Mouse (Mus musculus) erythroblast, adult 5-6 weeks (primary cell): ENCODE data around the gene P2rx1. TPM values are rescaled to one million over a fixed set of nuclear protein-coding genes. Genes with fewer than 3 reads are reported as not detected.
A peak's percentile ranks its signal among the peaks of the same experiment; 100 is the strongest.

Experiments used
- ATAC-seq: replicated peaks from 2 replicates; pipeline ENCODE4 v1.8.0; 2016; ENCODE audit warnings: moderate number of reproducible peaks, mild to moderate bottlenecking, moderate TSS enrichment, inconsistent platforms; ENCODE audit not compliant: poor library complexity, low FRiP score, severe bottlenecking
- total RNA-seq, 2 experiments: library from RNA; stranded (forward) in 1 of 2; stranded (reverse) in 1 of 2; fragments of 150-400 nt in 1 of 2; fragments of 200-764, 138-1000 nt in 1 of 2; gene quantifications; 2 replicates each; pipeline versions ENCODE4 v1.2.3 to v1.2.4; 2015 to 2017; ENCODE audit warnings: low replicate concordance in 2 of 2

The P2rx1 gene
- total RNA-seq, 2 experiments from 2014 or later: 0.58 to 1.5 TPM

DNA sequence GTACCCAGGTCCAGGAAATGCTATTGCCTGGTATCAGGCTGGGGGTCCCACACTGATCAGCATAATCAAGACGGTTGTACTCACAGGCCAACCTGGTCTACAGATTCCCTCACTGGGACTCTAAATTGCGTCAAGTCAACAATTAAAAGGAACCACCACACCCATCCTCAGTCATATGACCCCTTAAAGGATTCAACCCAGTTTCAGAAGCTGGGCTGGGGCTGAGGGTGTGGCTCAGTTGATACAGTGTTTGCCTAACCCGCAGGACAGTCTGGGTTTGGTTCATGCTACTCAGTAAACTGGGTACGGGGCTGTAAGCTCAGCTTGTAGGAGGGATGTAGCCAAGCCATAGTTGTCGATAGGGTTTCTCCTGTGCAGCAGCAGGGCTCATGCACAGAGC lies 12.2 kb upstream of the P2rx1 start:
- no peak for ATAC-seq

- ATAC-seq: no peak
Observed at GRCm38 (mm10) chr11:72987234-72987633, 11.7 kb upstream of the P2rx1 start.

GRCm38 (mm10) chr11:72987807-72988206 lies 11.1 kb upstream of the P2rx1 start:
- ATAC-seq: no peak

GRCm38 (mm10) chr11:72989044-72989443 lies 9.9 kb upstream of the P2rx1 start:
- no peak for ATAC-seq

- no peak for ATAC-seq
Observed at GRCm38 (mm10) chr11:72990688-72991087, 8.2 kb upstream of the P2rx1 start.

- ATAC-seq: no peak
Observed at GRCm38 (mm10) chr11:72991961-72992360, 6.9 kb upstream of the P2rx1 start.

GRCm38 (mm10) chr11:72996346-72996745 lies 2.6 kb upstream of the P2rx1 start:
- no peak for ATAC-seq

DNA sequence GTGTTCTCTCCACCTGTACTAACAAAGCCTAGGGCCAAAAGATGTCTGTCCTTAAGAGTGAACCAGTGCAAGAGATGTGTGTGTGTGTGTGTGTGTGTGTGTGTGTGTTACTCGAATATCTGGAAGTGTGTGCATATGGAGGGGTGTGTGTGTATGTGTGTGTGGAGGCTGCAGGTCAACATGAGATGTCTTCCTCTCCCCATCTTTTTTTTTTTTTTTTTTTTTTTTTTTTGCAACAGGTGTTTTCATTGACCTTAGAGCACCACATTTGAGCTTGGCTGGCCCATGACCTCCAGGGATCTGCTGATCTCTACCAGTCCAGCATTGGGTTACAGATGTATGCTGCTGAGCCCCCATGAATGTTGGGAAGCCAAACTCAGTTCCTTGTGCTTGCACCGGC lies 2.1 kb upstream of the P2rx1 start:
- ATAC-seq: no peak

- no peak for ATAC-seq
Observed at GRCm38 (mm10) chr11:72997529-72998326, 1.2 kb upstream of the P2rx1 start.

GRCm38 (mm10) chr11:73001029-73001428 lies 2.1 kb downstream of the P2rx1 start:
- no peak for ATAC-seq

DNA sequence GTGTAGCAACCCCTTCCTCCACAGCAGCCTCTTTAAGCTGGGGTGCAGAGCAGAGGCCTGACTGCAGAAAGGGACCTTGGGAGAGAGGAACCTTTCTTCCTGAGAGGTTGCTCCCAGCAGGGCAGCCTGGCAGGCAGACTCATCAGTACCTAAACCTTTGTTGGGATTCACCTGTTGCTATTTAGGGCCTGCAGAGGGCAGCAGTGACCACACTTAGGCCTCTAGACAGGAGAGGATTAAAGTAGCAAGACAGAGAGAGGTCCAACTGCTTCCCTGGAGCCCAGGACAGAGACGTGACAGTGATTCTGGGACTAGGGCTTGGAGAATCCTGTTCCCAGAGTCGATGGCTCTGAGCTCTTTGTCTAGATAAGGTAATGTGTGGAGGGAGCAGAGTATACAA lies 7.5 kb downstream of the P2rx1 start:
- no peak for ATAC-seq

GRCm38 (mm10) chr11:73007113-73007512 lies 8.2 kb downstream of the P2rx1 start:
- no peak for ATAC-seq

DNA sequence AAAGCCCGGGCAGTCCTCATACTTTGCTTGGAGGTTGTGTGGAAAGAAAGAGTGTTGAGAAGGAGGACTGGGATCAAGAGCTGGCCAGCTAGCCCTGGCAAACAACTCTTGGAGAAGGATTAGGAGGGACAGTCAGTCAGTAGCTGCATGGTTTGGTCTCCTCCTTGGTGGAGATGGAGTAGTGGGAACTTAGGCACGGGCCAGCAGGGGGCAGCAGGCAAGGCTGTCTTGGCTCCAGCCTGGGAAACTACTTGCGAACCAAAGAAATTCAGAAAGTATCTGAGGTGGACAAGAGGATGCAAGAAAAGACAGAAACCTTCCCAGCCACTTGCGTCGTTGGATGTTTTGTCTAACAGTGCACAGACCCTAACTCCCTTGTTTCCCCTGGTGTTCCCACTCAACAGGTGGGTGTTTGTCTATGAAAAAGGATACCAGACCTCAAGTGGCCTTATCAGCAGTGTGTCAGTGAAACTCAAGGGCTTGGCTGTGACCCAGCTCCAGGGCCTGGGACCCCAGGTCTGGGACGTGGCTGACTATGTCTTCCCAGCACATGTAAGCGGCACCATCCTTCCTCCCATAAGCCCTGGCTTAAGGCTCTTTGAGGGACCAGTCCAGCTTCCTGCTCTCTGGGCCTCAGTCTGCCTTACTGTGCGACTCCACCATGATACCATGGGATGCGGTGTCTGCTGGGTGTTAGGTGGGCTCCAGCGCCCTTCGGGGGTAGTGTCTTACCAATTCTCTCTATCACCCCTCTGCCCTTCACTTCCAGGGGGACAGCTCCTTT lies 9.0 kb downstream of the P2rx1 start:
- 0 out of 2 replicates have a peak, but pooled peaks have one; percentile 21 for ATAC-seq

GRCm38 (mm10) chr11:73008826-73009225 lies 9.9 kb downstream of the P2rx1 start:
- no peak for ATAC-seq

GRCm38 (mm10) chr11:73009531-73010274 lies 10.8 kb downstream of the P2rx1 start:
- no peak for ATAC-seq

- no peak for ATAC-seq
Observed at GRCm38 (mm10) chr11:73013981-73014380, 15.1 kb downstream of the P2rx1 start.

DNA sequence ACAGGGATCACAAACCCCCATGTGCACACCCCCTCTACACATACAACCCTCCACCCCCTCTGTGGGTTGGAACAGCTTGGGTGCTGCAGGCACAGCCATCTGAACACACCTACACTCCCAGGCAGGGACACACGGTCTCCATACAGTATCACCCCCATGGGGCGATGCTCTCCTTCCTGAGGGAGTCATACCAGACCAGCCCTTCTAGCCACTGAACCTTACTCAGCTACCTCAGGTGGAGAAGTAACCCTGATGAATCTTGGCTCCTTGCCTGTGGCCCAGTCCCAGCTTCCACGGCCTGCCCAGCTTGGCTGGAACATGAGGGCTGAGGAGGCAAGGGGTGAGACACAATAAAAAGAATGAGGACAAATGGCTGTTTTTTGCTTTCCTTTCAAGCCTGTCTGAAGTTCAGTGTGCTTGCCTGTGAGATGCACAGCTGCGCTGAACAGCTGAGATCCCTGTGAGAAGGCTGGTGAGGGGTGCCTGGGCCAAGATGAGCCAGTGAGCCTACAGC lies 16.0 kb downstream of the P2rx1 start:
- ATAC-seq: no peak

- ATAC-seq: no peak
Observed at GRCm38 (mm10) chr11:73015391-73016102, 16.6 kb downstream of the P2rx1 start.

- ATAC-seq: no peak
Observed at GRCm38 (mm10) chr11:73016103-73016420, 17.2 kb downstream of the P2rx1 start.
